Mouse (Mus musculus): ENCODE measurements around the gene Srp54b. TPM values are rescaled to one million over a fixed set of nuclear protein-coding genes. Genes with fewer than 3 reads are reported as not detected.
A peak's percentile ranks its signal among the peaks of the same experiment; 100 is the strongest.
"Not testable (repeated sequence)": the region's sequence is repeated elsewhere in the genome, so short reads cannot be mapped to it uniquely, and the experiment has no call there.

Srp54b gene
- polyA plus RNA-seq, 1 experiment from 2014 or later, result 70.5 TPM

DNA sequence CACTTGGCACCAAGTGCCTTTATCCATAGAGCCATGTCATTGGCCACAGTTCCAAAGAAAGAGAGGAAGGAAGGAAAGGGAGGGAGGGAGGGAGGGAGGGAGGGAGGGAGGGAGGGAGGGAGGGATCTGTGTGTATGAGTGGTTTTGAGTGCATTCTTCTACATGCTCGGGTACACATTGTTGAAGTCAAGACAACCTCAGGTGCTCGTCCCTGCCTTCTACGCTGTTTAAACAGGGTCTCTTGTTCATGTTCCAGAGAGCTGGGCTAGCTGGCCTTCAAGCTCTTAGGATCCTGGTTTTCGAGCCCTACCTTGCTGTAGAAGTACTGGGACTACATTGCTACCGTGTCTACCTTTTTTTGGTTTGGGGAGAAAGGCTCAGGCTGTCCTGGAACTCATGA lies 34.2 kb downstream of the Srp54b start:
- not testable (repeated sequence) for H3K9me3 ChIP-seq (ENCODE audit: control insufficient read depth, low read length); ATAC-seq (ENCODE audit: low FRiP score); H3K27ac ChIP-seq; H3K4me1 ChIP-seq (replicated peaks; ENCODE audit: control insufficient read depth, insufficient read depth, low read length); H3K4me2 ChIP-seq (replicated peaks); H3K9ac ChIP-seq; H3K27me3 ChIP-seq (ENCODE audit: control insufficient read depth, insufficient read depth, low read length); DNase-seq (ENCODE audit: low spot score); H3K4me3 ChIP-seq (replicated peaks; ENCODE audit: low read length); H3K36me3 ChIP-seq (replicated peaks; ENCODE audit: control insufficient read depth, insufficient read depth)
- no CpG with 5 or more reads among the region's 5 CpGs for WGBS

- DNase-seq (ENCODE audit: low spot score); H3K4me2 ChIP-seq (replicated peaks); H3K27me3 ChIP-seq (ENCODE audit: control insufficient read depth, insufficient read depth, low read length); H3K27ac ChIP-seq; H3K4me1 ChIP-seq (replicated peaks; ENCODE audit: control insufficient read depth, insufficient read depth, low read length); H3K9me3 ChIP-seq (ENCODE audit: control insufficient read depth, low read length); H3K9ac ChIP-seq; H3K36me3 ChIP-seq (replicated peaks; ENCODE audit: control insufficient read depth, insufficient read depth); H3K4me3 ChIP-seq (replicated peaks; ENCODE audit: low read length): not testable (repeated sequence)
- WGBS, result no CpG with 5 or more reads among the region's 40 CpGs
- ATAC-seq (ENCODE audit: low FRiP score), result peak; percentile 98
These were observed 44.4 kb downstream of the Srp54b start, which contains the start of gene 1700047I17Rik2 for GRCm38 (mm10) chr12:55199306-55199705. Gene 1700047I17Rik2, plus strand, starts transcription at chr12:55199592.

DNA sequence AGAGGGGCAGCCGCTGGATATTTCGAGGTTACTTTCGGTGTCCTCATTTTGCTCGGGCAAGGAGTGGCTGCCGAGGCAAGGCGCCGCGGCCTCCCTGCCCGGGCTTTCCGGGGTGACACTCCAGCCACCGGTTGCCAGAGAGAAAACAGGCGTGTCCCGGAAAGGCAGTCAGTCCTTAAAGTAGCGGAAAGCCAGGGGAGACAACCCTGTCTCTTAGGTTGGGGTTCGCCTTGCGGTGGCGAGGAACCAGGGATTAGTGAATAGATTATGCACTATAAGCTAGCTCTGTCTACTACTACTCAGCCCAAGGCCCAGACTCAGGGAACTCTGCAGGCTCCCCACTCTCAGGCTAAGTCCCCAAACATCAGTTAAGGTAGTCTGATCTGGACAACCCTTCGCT lies 44.9 kb downstream of the Srp54b start:
- not testable (repeated sequence) for DNase-seq (ENCODE audit: low spot score); H3K4me1 ChIP-seq (replicated peaks; ENCODE audit: control insufficient read depth, insufficient read depth, low read length); H3K9me3 ChIP-seq (ENCODE audit: control insufficient read depth, low read length); H3K27me3 ChIP-seq (ENCODE audit: control insufficient read depth, insufficient read depth, low read length); H3K4me3 ChIP-seq (replicated peaks; ENCODE audit: low read length); H3K4me2 ChIP-seq (replicated peaks); H3K9ac ChIP-seq; H3K36me3 ChIP-seq (replicated peaks; ENCODE audit: control insufficient read depth, insufficient read depth); H3K27ac ChIP-seq
- no CpG with 5 or more reads among the region's 18 CpGs for WGBS
- ATAC-seq (ENCODE audit: low FRiP score), result peak; percentile 44

DNA sequence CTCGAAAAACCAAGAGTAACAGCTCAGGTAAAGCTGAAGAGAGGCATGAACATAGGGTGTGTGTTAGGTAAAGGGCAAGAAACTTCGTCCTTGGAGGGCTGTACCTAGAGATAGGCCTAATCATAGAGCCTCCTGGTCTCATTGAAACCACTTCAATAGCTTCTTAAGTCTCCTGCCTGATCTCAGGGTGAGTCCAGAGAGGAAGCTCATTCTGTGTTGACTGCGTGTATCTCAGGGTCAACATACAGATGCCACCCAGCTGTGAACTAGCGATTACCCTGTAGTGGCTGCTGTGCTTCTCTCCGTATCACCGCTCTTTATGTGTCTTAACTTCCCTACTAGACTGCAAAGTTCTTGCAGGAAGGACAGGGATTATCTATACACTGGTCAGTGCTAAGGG lies 58.0 kb downstream of the Srp54b start:
- H3K4me3 ChIP-seq (replicated peaks; ENCODE audit: low read length); H3K9ac ChIP-seq; DNase-seq (ENCODE audit: low spot score); H3K36me3 ChIP-seq (replicated peaks; ENCODE audit: control insufficient read depth, insufficient read depth); H3K4me2 ChIP-seq (replicated peaks); ATAC-seq (ENCODE audit: low FRiP score); H3K27me3 ChIP-seq (ENCODE audit: control insufficient read depth, insufficient read depth, low read length); H3K27ac ChIP-seq; H3K4me1 ChIP-seq (replicated peaks; ENCODE audit: control insufficient read depth, insufficient read depth, low read length); H3K9me3 ChIP-seq (ENCODE audit: control insufficient read depth, low read length): not testable (repeated sequence)
- WGBS, result no CpG with 5 or more reads among the region's 6 CpGs

GRCm38 (mm10) chr12:55229626-55230519 lies 75.0 kb downstream of the Srp54b start, which contains the start of gene Srp54c:
Gene Srp54c, plus strand, starts transcription at chr12:55230168.
- not testable (repeated sequence) for H3K9ac ChIP-seq; H3K27me3 ChIP-seq (ENCODE audit: control insufficient read depth, insufficient read depth, low read length); H3K4me1 ChIP-seq (replicated peaks; ENCODE audit: control insufficient read depth, insufficient read depth, low read length); H3K9me3 ChIP-seq (ENCODE audit: control insufficient read depth, low read length); H3K36me3 ChIP-seq (replicated peaks; ENCODE audit: control insufficient read depth, insufficient read depth); H3K27ac ChIP-seq; DNase-seq (ENCODE audit: low spot score)
- ATAC-seq (ENCODE audit: low FRiP score), result peak; percentile 99
- peak within 1 kb of the TSS; percentile 29 for H3K4me3 ChIP-seq (replicated peaks; ENCODE audit: low read length)
- WGBS, result no CpG with 5 or more reads among the region's 57 CpGs
- H3K4me2 ChIP-seq (replicated peaks), result peak within 1 kb of the TSS; percentile 31; the same call in 1 of the 2 replicates

DNA sequence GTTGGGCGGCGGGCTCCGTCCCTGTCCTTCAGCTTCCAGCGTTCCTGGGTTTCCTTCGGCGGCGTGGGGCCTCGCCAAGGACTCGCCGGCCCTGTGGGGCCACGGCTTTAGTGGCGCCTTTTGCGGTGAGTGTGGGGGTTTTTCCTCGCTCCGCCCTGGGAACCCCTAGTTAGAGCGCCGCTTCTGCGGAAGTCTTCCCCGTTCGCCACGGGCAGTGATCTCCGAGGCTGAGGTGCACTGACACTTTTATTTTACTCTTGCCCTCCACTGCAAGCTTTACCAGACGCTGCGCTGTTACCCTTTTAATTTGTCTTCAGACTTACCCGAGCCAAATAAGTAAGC lies 75.6 kb downstream of the Srp54b start:
- H3K9ac ChIP-seq; DNase-seq (ENCODE audit: low spot score); H3K27me3 ChIP-seq (ENCODE audit: control insufficient read depth, insufficient read depth, low read length); H3K36me3 ChIP-seq (replicated peaks; ENCODE audit: control insufficient read depth, insufficient read depth); H3K9me3 ChIP-seq (ENCODE audit: control insufficient read depth, low read length); H3K27ac ChIP-seq; H3K4me1 ChIP-seq (replicated peaks; ENCODE audit: control insufficient read depth, insufficient read depth, low read length): not testable (repeated sequence)
- H3K4me3 ChIP-seq (replicated peaks; ENCODE audit: low read length), result peak overlapping the region; percentile 29
- ATAC-seq (ENCODE audit: low FRiP score), result peak; percentile 36
- WGBS, result 0% methylated on average over 9 of the region's 25 CpGs
- H3K4me2 ChIP-seq (replicated peaks), result peak overlapping the region; percentile 31; the same call in 1 of the 2 replicates

Other genes starting within 250 kb of the Srp54b start
- gene Gm20403, start 168.6 kb upstream of the Srp54b start, polyA plus RNA-seq (2014; fragmentation: Nextera tagmentation; extraction: Ambion mirVana), result not detected in 2 replicates
- gene Baz1a, start 140.8 kb upstream of the Srp54b start, polyA plus RNA-seq (2014; fragmentation: Nextera tagmentation; extraction: Ambion mirVana), result 4.5 and 6.5 TPM in 2 replicates
- 26.6 and 27.5 TPM in 2 replicates for gene 2700097O09Rik, start 75.0 kb upstream of the Srp54b start, polyA plus RNA-seq (2014; fragmentation: Nextera tagmentation; extraction: Ambion mirVana)
- 210 and 219 TPM in 2 replicates for gene Srp54a, start 74.8 kb upstream of the Srp54b start, polyA plus RNA-seq (2014; fragmentation: Nextera tagmentation; extraction: Ambion mirVana)
- 57.2 and 63.6 TPM in 2 replicates for gene Fam177a, start 30.6 kb upstream of the Srp54b start, polyA plus RNA-seq (2014; fragmentation: Nextera tagmentation; extraction: Ambion mirVana)
- gene 1700047I17Rik2, start 44.5 kb downstream of the Srp54b start, polyA plus RNA-seq (2014; fragmentation: Nextera tagmentation; extraction: Ambion mirVana), result not detected in 2 replicates
- 80.3 and 91.3 TPM in 2 replicates for gene Srp54c, start 75.1 kb downstream of the Srp54b start, polyA plus RNA-seq (2014; fragmentation: Nextera tagmentation; extraction: Ambion mirVana)
- 7.9 and 10.7 TPM in 2 replicates for gene 1110008L16Rik, start 144.5 kb downstream of the Srp54b start, polyA plus RNA-seq (2014; fragmentation: Nextera tagmentation; extraction: Ambion mirVana)
- 23.4 and 24.2 TPM in 2 replicates for gene Ppp2r3c, start 147.9 kb downstream of the Srp54b start, polyA plus RNA-seq (2014; fragmentation: Nextera tagmentation; extraction: Ambion mirVana)
- 403 and 442 TPM in 2 replicates for gene Psma6, start 229.1 kb downstream of the Srp54b start, polyA plus RNA-seq (2014; fragmentation: Nextera tagmentation; extraction: Ambion mirVana)

Data from hindbrain, embryonic 14.5 days (tissue).